Mouse (Mus musculus): ENCODE measurements around the gene Tmem26.

Tmem26 gene

GRCm38 (mm10) chr10:68723568-68724360 lies at the start of gene Tmem26:
Gene Tmem26 (plus strand): TSS chr10:68723646.
- CTCF ChIA-PET, result interaction anchor here in 1 of 4 experiments (0.6 kb wide), 1 partner anchor 389 kb away, joined by 4 read pairs; no protein-coding TSS in a partner anchor
- POLR2A ChIA-PET, result interaction anchor here in 2 of 4 experiments (0.5 kb wide), 2 partner anchors 21 to 572 kb away, joined by 3 read pairs; no protein-coding TSS in a partner anchor

GRCm38 (mm10) chr10:68678678-68679077 lies 44.8 kb upstream of the Tmem26 start:
- ChIA-PET POLR2A (no interaction called here), CTCF (no interaction called here)

DNA sequence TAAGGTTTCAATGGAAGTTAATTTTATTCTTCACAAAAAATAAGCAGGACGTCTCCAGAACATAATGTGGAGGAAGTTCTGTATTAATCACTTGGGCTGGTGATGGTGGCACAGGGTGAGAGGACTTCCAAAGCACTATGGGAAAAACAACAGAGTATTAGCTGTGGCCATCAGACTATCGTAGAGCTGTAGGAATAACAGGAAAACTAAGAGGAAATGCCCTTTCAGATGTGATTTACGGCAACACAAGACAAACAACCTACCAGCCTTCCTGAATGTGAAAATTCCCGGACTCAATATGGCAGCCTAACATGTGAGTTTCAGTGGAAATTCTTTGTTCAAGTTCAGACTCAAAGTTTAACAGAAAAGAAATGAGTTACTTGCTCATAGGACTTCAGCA lies 42.2 kb upstream of the Tmem26 start:
- POLR2A ChIA-PET, result interaction anchor here in 1 of 4 experiments (0.5 kb wide), 1 partner anchor 380 kb away, joined by 3 read pairs; no protein-coding TSS in a partner anchor
- CTCF ChIA-PET, result no interaction called here

GRCm38 (mm10) chr10:68685510-68685909 lies 37.9 kb upstream of the Tmem26 start:
- POLR2A ChIA-PET, result interaction anchor here in 1 of 4 experiments (0.6 kb wide), 1 partner anchor 11 kb away, joined by 6 read pairs; no protein-coding TSS in a partner anchor

GRCm38 (mm10) chr10:68691116-68691515 lies 32.3 kb upstream of the Tmem26 start:
- POLR2A ChIA-PET, result interaction anchor here in 2 of 4 experiments (0.5 to 0.7 kb wide), 2 partner anchors 159 to 281 kb away, joined by 3 to 7 read pairs; no protein-coding TSS in a partner anchor
- CTCF ChIA-PET, result no interaction called here

More at GRCm38 (mm10) chr10:68685510-68685909, 37.9 kb upstream of the Tmem26 start:
- CTCF ChIA-PET, result no interaction called here

- POLR2A ChIA-PET, result no interaction called here
- CTCF ChIA-PET, result interaction anchor here in 1 of 4 experiments (0.7 kb wide), 1 partner anchor 134 kb away, joined by 3 read pairs; no protein-coding TSS in a partner anchor
Measured at GRCm38 (mm10) chr10:68692401-68692800, 31.0 kb upstream of the Tmem26 start.

- ChIA-PET POLR2A (interaction anchor here in 1 of 4 experiments (0.6 kb wide), 1 partner anchor 10 kb away, joined by 6 read pairs; no protein-coding TSS in a partner anchor), CTCF (no interaction called here)
Measured at GRCm38 (mm10) chr10:68695760-68696336, 27.6 kb upstream of the Tmem26 start.

- ChIA-PET POLR2A (no interaction called here), CTCF (no interaction called here)
Measured at GRCm38 (mm10) chr10:68704268-68704667, 19.2 kb upstream of the Tmem26 start.

GRCm38 (mm10) chr10:68705471-68706036 lies 17.9 kb upstream of the Tmem26 start:
- CTCF ChIA-PET, result no interaction called here

DNA sequence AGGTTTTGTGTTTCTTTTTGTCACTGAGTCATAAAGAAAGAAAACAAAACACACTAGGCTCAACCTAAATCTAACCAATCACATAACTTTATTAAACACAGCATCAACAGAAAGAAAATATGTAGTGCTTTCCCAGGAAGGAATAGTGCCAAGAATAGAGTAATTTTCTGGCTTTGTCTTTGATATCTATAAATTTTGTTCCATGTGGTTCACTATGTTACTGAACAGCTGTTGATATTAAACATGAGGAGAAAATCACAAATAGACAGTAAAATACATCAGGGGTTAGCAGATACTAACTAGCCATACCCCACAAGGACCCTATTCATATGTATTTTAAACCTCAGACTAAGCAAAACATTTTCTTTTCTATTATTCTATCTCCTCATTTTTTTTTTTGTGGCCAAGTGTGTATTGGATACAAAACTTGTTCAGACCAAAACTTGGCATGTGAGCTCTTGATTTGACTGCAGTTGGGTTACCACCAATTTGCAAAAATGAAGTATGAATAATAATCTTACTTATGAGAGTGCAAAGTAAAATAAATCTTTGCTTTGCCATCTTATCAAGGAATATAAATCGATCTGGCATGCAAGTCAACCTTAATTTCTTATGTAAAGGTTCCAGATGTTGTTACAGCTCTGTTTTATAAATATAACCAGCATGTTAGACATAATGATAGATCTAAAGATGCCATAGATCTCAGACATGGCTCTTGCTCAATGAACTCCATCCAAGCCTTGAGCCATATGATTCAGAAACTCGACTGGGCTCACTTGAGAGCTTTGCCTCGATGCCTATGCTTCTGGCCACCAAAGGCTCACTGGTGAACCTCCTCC lies 16.2 kb upstream of the Tmem26 start:
- POLR2A ChIA-PET, result no interaction called here

More at GRCm38 (mm10) chr10:68705471-68706036, 17.9 kb upstream of the Tmem26 start:
- POLR2A ChIA-PET, result no interaction called here

GRCm38 (mm10) chr10:68712926-68713325 lies 10.5 kb upstream of the Tmem26 start:
- CTCF ChIA-PET, result no interaction called here

More for the DNA sequence above, 16.2 kb upstream of the Tmem26 start:
- CTCF ChIA-PET, result no interaction called here

DNA sequence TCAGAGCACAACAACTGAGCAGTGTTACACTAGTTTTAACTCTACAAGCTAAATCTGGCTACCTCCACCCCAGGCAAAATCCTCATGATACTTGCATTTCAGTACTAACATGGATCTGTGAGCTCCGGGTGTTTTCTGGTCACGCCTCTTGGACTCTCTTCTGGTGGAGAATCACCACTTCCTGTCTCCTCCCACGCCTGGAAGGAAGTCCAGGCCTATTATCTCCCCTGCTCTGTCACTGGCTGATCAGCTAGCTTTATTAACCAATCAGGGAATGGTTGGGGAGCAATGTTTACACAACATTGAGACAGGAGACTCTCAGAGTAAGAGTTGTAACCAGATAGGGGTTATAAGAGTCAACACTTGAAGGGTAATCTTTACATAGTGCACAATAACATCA lies 9.1 kb upstream of the Tmem26 start:
- POLR2A ChIA-PET, result no interaction called here
- CTCF ChIA-PET, result no interaction called here

More at GRCm38 (mm10) chr10:68712926-68713325, 10.5 kb upstream of the Tmem26 start:
- POLR2A ChIA-PET, result no interaction called here

DNA sequence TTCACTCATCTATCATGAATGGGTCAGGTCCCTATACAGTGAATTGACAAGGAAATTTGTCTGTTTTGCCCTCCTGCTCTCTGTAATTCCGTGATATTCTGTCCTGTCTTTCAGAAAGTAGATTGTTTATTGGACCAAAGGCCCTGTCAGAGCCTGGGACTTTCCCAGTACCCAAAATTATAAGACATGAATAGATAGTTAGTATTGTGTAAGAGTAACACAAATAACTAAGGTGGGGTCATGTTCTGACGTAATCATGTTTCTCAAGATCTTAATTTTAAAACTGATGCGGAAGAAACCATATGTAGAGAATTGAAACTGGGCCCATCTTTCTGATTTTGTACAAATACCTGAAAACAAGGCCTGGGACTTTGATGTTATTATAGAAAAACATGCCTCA lies 8.1 kb upstream of the Tmem26 start:
- ChIA-PET CTCF (no interaction called here), POLR2A (no interaction called here)

- CTCF ChIA-PET, result no interaction called here
- POLR2A ChIA-PET, result interaction anchor here in 1 of 4 experiments (0.6 kb wide), 1 partner anchor 601 kb away, joined by 5 read pairs; no protein-coding TSS in a partner anchor
Measured at GRCm38 (mm10) chr10:68718375-68718774, 5.1 kb upstream of the Tmem26 start.

DNA sequence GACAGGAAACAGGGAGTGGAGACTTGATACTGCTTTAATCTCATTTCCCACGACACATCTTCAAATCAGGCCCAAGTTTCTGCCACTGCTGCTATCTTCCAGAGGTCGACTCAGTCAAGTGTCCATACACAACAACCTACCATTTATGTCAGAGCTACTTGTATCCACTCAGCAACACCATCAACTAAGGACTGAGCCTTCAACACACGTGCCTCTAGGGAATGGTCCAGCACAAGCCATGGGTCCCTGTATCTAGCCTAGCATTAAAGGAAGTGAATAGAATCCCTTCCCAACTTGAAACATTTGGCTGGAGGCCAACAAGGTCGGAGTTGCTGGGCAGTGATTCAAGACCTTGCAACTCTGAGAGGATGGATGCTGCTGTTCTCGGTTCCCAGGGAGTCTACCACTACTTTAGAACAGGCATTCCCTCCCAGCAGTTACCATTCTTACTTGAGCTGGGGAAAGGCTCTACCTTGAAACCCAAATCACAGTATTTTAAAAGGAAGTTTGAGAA lies 2.5 kb upstream of the Tmem26 start:
- CTCF ChIA-PET, result no interaction called here
- POLR2A ChIA-PET, result no interaction called here

- POLR2A ChIA-PET, result interaction anchor here in 1 of 4 experiments (0.6 kb wide), 1 partner anchor 146 kb away, joined by 6 read pairs; no protein-coding TSS in a partner anchor
- CTCF ChIA-PET, result no interaction called here
Measured at GRCm38 (mm10) chr10:68723015-68723414, 431 bp upstream of the Tmem26 start.

- CTCF ChIA-PET, result no interaction called here
- POLR2A ChIA-PET, result interaction anchor here in 2 of 4 experiments (0.5 kb wide), 2 partner anchors 22 to 571 kb away, joined by 3 read pairs; no protein-coding TSS in a partner anchor
Measured at GRCm38 (mm10) chr10:68724361-68724720, 895 bp downstream of the Tmem26 start.

- ChIA-PET POLR2A (no interaction called here), CTCF (no interaction called here)
Measured at GRCm38 (mm10) chr10:68727464-68727863, 4.0 kb downstream of the Tmem26 start.

DNA sequence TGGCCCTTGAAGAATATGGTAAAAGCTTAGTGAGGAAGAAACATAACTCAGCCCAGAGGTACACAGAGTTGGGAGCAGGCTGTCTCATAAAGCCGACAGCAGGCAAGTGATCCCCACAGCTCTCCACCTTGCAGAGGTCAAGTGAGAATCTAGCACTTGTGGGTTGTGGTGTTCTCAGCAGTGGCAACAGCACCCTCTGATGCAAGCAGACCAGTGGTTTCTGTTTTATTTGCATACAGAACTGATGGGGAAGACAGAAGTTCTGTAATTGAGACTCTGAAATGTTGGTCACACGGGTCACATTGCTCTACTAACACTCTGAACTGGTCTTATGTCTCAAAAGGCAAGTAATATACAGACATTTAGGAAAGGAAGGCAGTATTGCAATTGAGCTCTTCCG lies 12.2 kb downstream of the Tmem26 start:
- POLR2A ChIA-PET, result no interaction called here
- CTCF ChIA-PET, result no interaction called here

Data from embryonic stem cell, embryonic (primary cell).